Mouse (Mus musculus) layer of hippocampus, adult 11-12 months (tissue): ENCODE results near the gene 1110032F04Rik.
"Not testable (repeated sequence)": the region's sequence is repeated elsewhere in the genome, so short reads cannot be mapped to it uniquely, and the experiment has no call there.

Source experiments
- DNase-seq: peaks from one replicate; pipeline ENCODE4 v3.0.0; 2022; ENCODE audit warnings: low spot score

The 1110032F04Rik gene

GRCm38 (mm10) chr3:68869211-68869690, at the start of gene 1110032F04Rik:
1110032F04Rik (plus strand) TSS chr3:68869586.
- DNase-seq = peak; percentile 31

- no peak for DNase-seq
These were observed 48.0 kb upstream of the 1110032F04Rik start for GRCm38 (mm10) chr3:68821406-68821805.

GRCm38 (mm10) chr3:68821926-68822341, 47.5 kb upstream of the 1110032F04Rik start:
- no peak for DNase-seq

GRCm38 (mm10) chr3:68823876-68824764, 45.3 kb upstream of the 1110032F04Rik start:
- peak; percentile 17 for DNase-seq

GRCm38 (mm10) chr3:68824765-68825090, 44.7 kb upstream of the 1110032F04Rik start:
- DNase-seq = no peak

- no peak for DNase-seq
These were observed 44.2 kb upstream of the 1110032F04Rik start for GRCm38 (mm10) chr3:68825151-68825550.

- DNase-seq = no peak
These were observed 41.7 kb upstream of the 1110032F04Rik start for GRCm38 (mm10) chr3:68827671-68828070.

GRCm38 (mm10) chr3:68829944-68830343, 39.4 kb upstream of the 1110032F04Rik start:
- DNase-seq = no peak

- DNase-seq = no peak
These were observed 32.4 kb upstream of the 1110032F04Rik start for GRCm38 (mm10) chr3:68836857-68837499.

- DNase-seq = no peak
These were observed 29.2 kb upstream of the 1110032F04Rik start for GRCm38 (mm10) chr3:68840206-68840605.

- no peak for DNase-seq
These were observed 25.4 kb upstream of the 1110032F04Rik start for GRCm38 (mm10) chr3:68844025-68844424.

GRCm38 (mm10) chr3:68848323-68848722, 21.1 kb upstream of the 1110032F04Rik start:
- no peak for DNase-seq

GRCm38 (mm10) chr3:68852414-68852813, 17.0 kb upstream of the 1110032F04Rik start:
- no peak for DNase-seq

GRCm38 (mm10) chr3:68869691-68870567, 543 bp downstream of the 1110032F04Rik start:
- peak; percentile 11 for DNase-seq

GRCm38 (mm10) chr3:68870568-68870950, 1.2 kb downstream of the 1110032F04Rik start:
- DNase-seq = no peak

- DNase-seq = no peak
These were observed 4.7 kb downstream of the 1110032F04Rik start for GRCm38 (mm10) chr3:68874079-68874478.

GRCm38 (mm10) chr3:68886845-68887244, 17.5 kb downstream of the 1110032F04Rik start:
- DNase-seq = no peak

GRCm38 (mm10) chr3:68895426-68895825, 26.0 kb downstream of the 1110032F04Rik start:
- peak; percentile 25 for DNase-seq

- DNase-seq = no peak
These were observed 27.8 kb downstream of the 1110032F04Rik start for GRCm38 (mm10) chr3:68897154-68897553.

- not testable (repeated sequence) for DNase-seq
These were observed 33.2 kb downstream of the 1110032F04Rik start for GRCm38 (mm10) chr3:68902636-68903035.

- DNase-seq = no peak
These were observed 35.8 kb downstream of the 1110032F04Rik start for GRCm38 (mm10) chr3:68904902-68905778.
